Mouse (Mus musculus): Measurements from ENCODE around the gene Apbb1.
A peak's percentile ranks its signal among the peaks of the same experiment; 100 is the strongest.

Gene Apbb1

GRCm38 (mm10) chr7:105569512-105570496 lies 11.6 kb downstream of the Apbb1 start:
- DNase-seq (ENCODE audit: low spot score), result no peak

- DNase-seq (ENCODE audit: low spot score), result no peak
Measured at GRCm38 (mm10) chr7:105568988-105569471, 12.4 kb downstream of the Apbb1 start.

- DNase-seq (ENCODE audit: low spot score), result no peak
Measured at GRCm38 (mm10) chr7:105568583-105568982, 12.9 kb downstream of the Apbb1 start.

GRCm38 (mm10) chr7:105565071-105565836 lies 16.2 kb downstream of the Apbb1 start:
- DNase-seq (ENCODE audit: low spot score), result no peak

GRCm38 (mm10) chr7:105563367-105563766 lies 18.1 kb downstream of the Apbb1 start:
- DNase-seq (ENCODE audit: low spot score), result no peak

- DNase-seq (ENCODE audit: low spot score), result no peak
Measured at GRCm38 (mm10) chr7:105562317-105562716, 19.1 kb downstream of the Apbb1 start.

GRCm38 (mm10) chr7:105559016-105559415 lies 22.4 kb downstream of the Apbb1 start:
- no peak for DNase-seq (ENCODE audit: low spot score)

- DNase-seq (ENCODE audit: low spot score), result no peak
Measured at GRCm38 (mm10) chr7:105557671-105558070, 23.8 kb downstream of the Apbb1 start.

GRCm38 (mm10) chr7:105556406-105556805 lies 25.0 kb downstream of the Apbb1 start:
- no peak for DNase-seq (ENCODE audit: low spot score)

- DNase-seq (ENCODE audit: low spot score), result no peak
Measured at GRCm38 (mm10) chr7:105555571-105555970, 25.9 kb downstream of the Apbb1 start.

- DNase-seq (ENCODE audit: low spot score), result peak; percentile 80
Measured at GRCm38 (mm10) chr7:105554212-105554942, 27.1 kb downstream of the Apbb1 start, which contains the start of gene Smpd1. Smpd1 (plus strand) TSS chr7:105554360.

GRCm38 (mm10) chr7:105553456-105554211 lies 27.8 kb downstream of the Apbb1 start:
- DNase-seq (ENCODE audit: low spot score), result no peak

- DNase-seq (ENCODE audit: low spot score), result no peak
Measured at GRCm38 (mm10) chr7:105549035-105549434, 32.4 kb downstream of the Apbb1 start.

GRCm38 (mm10) chr7:105547970-105548369 lies 33.5 kb downstream of the Apbb1 start:
- no peak for DNase-seq (ENCODE audit: low spot score)

GRCm38 (mm10) chr7:105545986-105546385 lies 35.5 kb downstream of the Apbb1 start:
- DNase-seq (ENCODE audit: low spot score), result no peak

GRCm38 (mm10) chr7:105534162-105534561 lies 47.3 kb downstream of the Apbb1 start:
- no peak for DNase-seq (ENCODE audit: low spot score)

GRCm38 (mm10) chr7:105528094-105528493 lies 53.4 kb downstream of the Apbb1 start:
- no peak for DNase-seq (ENCODE audit: low spot score)

GRCm38 (mm10) chr7:105527306-105527937 lies 54.0 kb downstream of the Apbb1 start:
- DNase-seq (ENCODE audit: low spot score), result no peak

- no peak for DNase-seq (ENCODE audit: low spot score)
Measured at GRCm38 (mm10) chr7:105524222-105524621, 57.2 kb downstream of the Apbb1 start.

- no peak for DNase-seq (ENCODE audit: low spot score)
Measured at GRCm38 (mm10) chr7:105520201-105520600, 61.3 kb downstream of the Apbb1 start.

- DNase-seq (ENCODE audit: low spot score), result no peak
Measured at GRCm38 (mm10) chr7:105519771-105520170, 61.7 kb downstream of the Apbb1 start.

Measured in urinary bladder, postnatal 25 days (tissue).